Mouse (Mus musculus) adrenal gland, adult 2 months (tissue): Measurements from ENCODE around the gene Olfr374. TPM values are rescaled to one million over a fixed set of nuclear protein-coding genes. Genes with fewer than 3 reads are reported as not detected.

Experiments
- polyA plus RNA-seq: library from polyadenylated mRNA; depleted of rRNA; stranded (reverse); fragments of >200 nt; gene quantifications from 2 replicates; pipeline ENCODE4 v1.2.3, GENCODE M21; 2012; rRNA removed
- total RNA-seq, 2 experiments: library from RNA; stranded (reverse); gene quantifications; 2 replicates each; pipeline ENCODE4 v1.2.3; 2021

Olfr374 gene
- total and polyA plus RNA-seq, 3 experiments, result not detected

Other genes starting within 250 kb of the Olfr374 start
- 1 to 10 TPM; 4.7 to 6.6 TPM for gene Zfp709, start 225.0 kb upstream of the Olfr374 start, total RNA-seq
- gene Zfp709, start 225.0 kb upstream of the Olfr374 start, polyA plus RNA-seq, result 0.10 and 0.19 TPM in 2 replicates
- 1 to 10 TPM; 5.7 to 7.3 TPM for gene Zfp882, start 198.4 kb upstream of the Olfr374 start, total RNA-seq
- 0.11 and 0.21 TPM in 2 replicates for gene Zfp882, start 198.4 kb upstream of the Olfr374 start, polyA plus RNA-seq
- gene Zfp617, start 198.4 kb upstream of the Olfr374 start, total RNA-seq, result 10 to 100 TPM; 26.8 to 45.2 TPM
- gene Zfp617, start 198.4 kb upstream of the Olfr374 start, polyA plus RNA-seq, result 0.59 and 0.71 TPM in 2 replicates
- gene Zfp961, start 156.0 kb upstream of the Olfr374 start, total RNA-seq, result 10 to 100 TPM; 17.0 to 26.0 TPM
- gene Zfp961, start 156.0 kb upstream of the Olfr374 start, polyA plus RNA-seq, result 0.71 and 1.3 TPM in 2 replicates
- gene Cyp4f18, start 97.4 kb upstream of the Olfr374 start, total RNA-seq, result 10 to 100 TPM in 1 of 2 experiments, 1 to 10 TPM in 1; 8.1 to 15.7 TPM
- 10.8 and 19.0 TPM in 2 replicates for gene Cyp4f18, start 97.4 kb upstream of the Olfr374 start, polyA plus RNA-seq
- gene Olfr372, start 65.8 kb upstream of the Olfr374 start, total RNA-seq, result not detected
- not detected in 2 replicates for gene Olfr372, start 65.8 kb upstream of the Olfr374 start, polyA plus RNA-seq
- not detected for gene Olfr373, start 23.9 kb upstream of the Olfr374 start, total RNA-seq
- gene Olfr373, start 23.9 kb upstream of the Olfr374 start, polyA plus RNA-seq, result not detected in 2 replicates
- 100 to 1,000 TPM; 188 to 222 TPM for gene Tpm4, start 27.9 kb downstream of the Olfr374 start, total RNA-seq
- 30.1 and 33.3 TPM in 2 replicates for gene Tpm4, start 27.9 kb downstream of the Olfr374 start, polyA plus RNA-seq
- gene Rab8a, start 54.2 kb downstream of the Olfr374 start, total RNA-seq, result 10 to 100 TPM; 61.7 to 79.3 TPM
- 16.2 and 16.9 TPM in 2 replicates for gene Rab8a, start 54.2 kb downstream of the Olfr374 start, polyA plus RNA-seq
- not detected for gene Hsh2d, start 82.6 kb downstream of the Olfr374 start, total RNA-seq
- 0.17 TPM in 1 of 2 replicates, not detected in the other for gene Hsh2d, start 82.6 kb downstream of the Olfr374 start, polyA plus RNA-seq
- gene Cib3, start 105.8 kb downstream of the Olfr374 start, total RNA-seq, result not detected
- gene Cib3, start 105.8 kb downstream of the Olfr374 start, polyA plus RNA-seq, result 0.07 TPM in 1 of 2 replicates, not detected in the other
- not detected for gene Gm11034, start 106.6 kb downstream of the Olfr374 start, total RNA-seq
- gene Gm11034, start 106.6 kb downstream of the Olfr374 start, polyA plus RNA-seq, result not detected in 2 replicates
- 10 to 100 TPM; 58.6 to 63.8 TPM for gene Fam32a, start 112.7 kb downstream of the Olfr374 start, total RNA-seq
- gene Fam32a, start 112.7 kb downstream of the Olfr374 start, polyA plus RNA-seq, result 21.0 and 23.3 TPM in 2 replicates
- gene Ap1m1, start 133.0 kb downstream of the Olfr374 start, total RNA-seq, result 10 to 100 TPM; 66.3 to 67.8 TPM
- gene Ap1m1, start 133.0 kb downstream of the Olfr374 start, polyA plus RNA-seq, result 62.1 and 75.1 TPM in 2 replicates
- gene Gm10282, start 198.2 kb downstream of the Olfr374 start, total RNA-seq, result 10 to 100 TPM in 1 of 2 experiments, 1 to 10 TPM in 1; 6.4 to 17.1 TPM
- gene Gm10282, start 198.2 kb downstream of the Olfr374 start, polyA plus RNA-seq, result 0.10 and 0.33 TPM in 2 replicates
- 10 to 100 TPM; 34.4 to 53.0 TPM for gene Klf2, start 212.0 kb downstream of the Olfr374 start, total RNA-seq
- gene Klf2, start 212.0 kb downstream of the Olfr374 start, polyA plus RNA-seq, result 94.5 and 128 TPM in 2 replicates